Mouse (Mus musculus): Measurements from ENCODE around the gene Ube2v1. TPM values are rescaled to one million over a fixed set of nuclear protein-coding genes. Genes with fewer than 3 reads are reported as not detected.

The Ube2v1 gene
- polyA plus RNA-seq, 1 experiment, result 322 TPM

DNA sequence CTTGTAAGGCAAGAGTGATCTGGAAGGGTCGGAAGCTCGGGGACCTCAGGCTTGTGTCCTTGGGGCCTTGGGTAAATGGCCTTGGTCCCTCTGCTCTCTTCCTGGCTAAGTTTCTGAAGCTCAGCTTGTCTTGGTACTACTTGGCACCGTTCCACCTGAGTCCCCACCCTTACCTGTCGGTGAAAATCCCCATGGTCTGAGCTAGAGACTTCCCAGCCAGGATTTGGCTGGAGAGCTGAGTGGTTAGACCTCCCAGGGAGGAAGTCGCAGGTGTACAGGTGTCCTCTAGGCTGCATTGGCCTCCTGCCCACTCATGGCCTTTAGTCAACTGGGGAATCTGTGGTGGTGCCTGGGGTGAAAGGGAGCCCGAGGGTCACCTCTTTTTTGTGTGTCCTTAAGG, 61.1 kb downstream of the Ube2v1 start:
- Histone ChIP-seq H3K4me3 (no peak overlapping the region), H3ac (ENCODE audit: control insufficient read depth, insufficient read length) (no peak overlapping the region), H3K4me2 (ENCODE audit: low read depth) (peak overlapping the region; percentile 84), H3K36me3 (ENCODE audit: control insufficient read depth, insufficient read depth) (no peaks in the 10 kb centered on the region), H3K79me2 (ENCODE audit: control insufficient read depth, insufficient read depth) (no peaks in the 10 kb centered on the region), H3K27me3 (ENCODE audit: control insufficient read depth, insufficient read depth, insufficient read length) (no peaks in the 10 kb centered on the region)
- TF ChIP-seq E2F4 (IDR thresholded peaks at IDR 0.05; ENCODE audit: insufficient read depth), result no peak

- TF ChIP-seq POLR2AphosphoS2 (IDR thresholded peaks at IDR 0.05; ENCODE audit: insufficient read length, low read depth) (no peak), SRF (IDR thresholded peaks at IDR 0.05; ENCODE audit: control insufficient read depth, insufficient read length, low read depth) (no peak), MAX (IDR thresholded peaks at IDR 0.05; ENCODE audit: low read depth) (no peak), REST (IDR thresholded peaks at IDR 0.05; ENCODE audit: insufficient read depth, insufficient read length) (no peak), MYOG (IDR thresholded peaks at IDR 0.05; ENCODE audit: control insufficient read depth in 1 of 3, insufficient read depth in 1 of 3, insufficient read length in 2 of 3, low read depth in 2 of 3) (peak in 1 of 3 experiments; percentile 17), USF1 (IDR thresholded peaks at IDR 0.05; ENCODE audit: low read depth) (no peak), E2F4 (IDR thresholded peaks at IDR 0.05; ENCODE audit: insufficient read depth) (peak; percentile 44), MYOD1 (IDR thresholded peaks at IDR 0.05; ENCODE audit: control insufficient read depth in 1 of 3, insufficient read length in 2 of 3, low read depth in 2 of 3) (peak in 2 of 3 experiments; percentile 46 to 67), TCF3 (IDR thresholded peaks at IDR 0.05; ENCODE audit: insufficient read length, low read depth) (no peak), TCF12 (IDR thresholded peaks at IDR 0.05; ENCODE audit: insufficient read depth, poor library complexity, severe bottlenecking) (no peak), CEBPB (IDR thresholded peaks at IDR 0.05; ENCODE audit: insufficient read depth, poor library complexity, severe bottlenecking) (peak; percentile 78; the same call in 1 of the 2 replicates), POLR2A (IDR thresholded peaks at IDR 0.05; ENCODE audit: insufficient read length, low read depth) (no peak)
Observed at GRCm38 (mm10) chr2:167569934-167570651, 61.8 kb downstream of the Ube2v1 start.

DNA sequence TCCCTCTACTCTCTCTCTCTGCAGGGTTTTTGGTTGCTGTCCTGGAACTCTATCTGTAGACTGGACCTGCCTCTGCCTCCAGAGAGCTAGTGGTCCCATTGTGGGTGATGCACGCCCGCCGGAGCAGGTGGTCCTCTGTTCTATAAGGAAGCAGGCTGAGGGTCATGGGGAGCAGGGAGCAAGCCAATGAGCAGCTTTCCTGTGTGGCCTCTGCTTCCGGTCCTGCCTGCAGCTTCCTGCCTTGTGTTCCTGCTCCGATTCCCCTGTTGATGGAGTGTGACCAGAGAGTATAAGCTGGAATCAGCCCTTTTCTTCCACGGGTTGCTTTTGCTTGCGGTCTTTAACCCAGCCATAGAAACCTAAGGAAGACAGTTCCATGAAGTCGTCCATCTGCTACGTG, 63.8 kb downstream of the Ube2v1 start:
- no peaks in the 10 kb centered on the region for H3K79me2 ChIP-seq (ENCODE audit: control insufficient read depth, insufficient read depth)
- H3K4me2 ChIP-seq (ENCODE audit: low read depth), result no peak overlapping the region
- TF ChIP-seq MYOG (IDR thresholded peaks at IDR 0.05; ENCODE audit: control insufficient read depth in 1 of 3, insufficient read depth in 1 of 3, insufficient read length in 2 of 3, low read depth in 2 of 3), result no peak
- no peak overlapping the region for H3ac ChIP-seq (ENCODE audit: control insufficient read depth, insufficient read length)
- H3K36me3 ChIP-seq (ENCODE audit: control insufficient read depth, insufficient read depth), result no peaks in the 10 kb centered on the region
- no peaks in the 10 kb centered on the region for H3K27me3 ChIP-seq (ENCODE audit: control insufficient read depth, insufficient read depth, insufficient read length)
- H3K4me3 ChIP-seq, result no peak overlapping the region

More at GRCm38 (mm10) chr2:167569934-167570651, 61.8 kb downstream of the Ube2v1 start:
- H3K27me3 ChIP-seq (ENCODE audit: control insufficient read depth, insufficient read depth, insufficient read length), result no peaks in the 10 kb centered on the region
- no peak overlapping the region for H3ac ChIP-seq (ENCODE audit: control insufficient read depth, insufficient read length)
- peak overlapping the region; percentile 84 for H3K4me2 ChIP-seq (ENCODE audit: low read depth)
- no peaks in the 10 kb centered on the region for H3K36me3 ChIP-seq (ENCODE audit: control insufficient read depth, insufficient read depth)
- H3K4me3 ChIP-seq, result no peak overlapping the region
- H3K79me2 ChIP-seq (ENCODE audit: control insufficient read depth, insufficient read depth), result no peaks in the 10 kb centered on the region

- TF ChIP-seq POLR2A (IDR thresholded peaks at IDR 0.05; ENCODE audit: insufficient read length, low read depth), result peak; percentile 53
- no peak for TF ChIP-seq MAX (IDR thresholded peaks at IDR 0.05; ENCODE audit: low read depth)
- peak in 1 of 3 experiments; percentile 37 for TF ChIP-seq MYOG (IDR thresholded peaks at IDR 0.05; ENCODE audit: control insufficient read depth in 1 of 3, insufficient read depth in 1 of 3, insufficient read length in 2 of 3, low read depth in 2 of 3)
- no peak for TF ChIP-seq CEBPB (IDR thresholded peaks at IDR 0.05; ENCODE audit: insufficient read depth, poor library complexity, severe bottlenecking)
- peak in 1 of 3 experiments; percentile 28 for TF ChIP-seq MYOD1 (IDR thresholded peaks at IDR 0.05; ENCODE audit: control insufficient read depth in 1 of 3, insufficient read length in 2 of 3, low read depth in 2 of 3)
- H3K4me3 ChIP-seq, result no peak overlapping the region
- no peaks in the 10 kb centered on the region for H3K79me2 ChIP-seq (ENCODE audit: control insufficient read depth, insufficient read depth)
- H3K4me2 ChIP-seq (ENCODE audit: low read depth), result peak overlapping the region; percentile 81
- no peak overlapping the region for H3ac ChIP-seq (ENCODE audit: control insufficient read depth, insufficient read length)
- no peaks in the 10 kb centered on the region for H3K27me3 ChIP-seq (ENCODE audit: control insufficient read depth, insufficient read depth, insufficient read length)
- H3K36me3 ChIP-seq (ENCODE audit: control insufficient read depth, insufficient read depth), result no peaks in the 10 kb centered on the region
Observed at GRCm38 (mm10) chr2:167565682-167566081, 66.2 kb downstream of the Ube2v1 start.

GRCm38 (mm10) chr2:167565312-167565656, 66.6 kb downstream of the Ube2v1 start:
- H3K4me2 ChIP-seq (ENCODE audit: low read depth), result peak overlapping the region; percentile 81
- H3ac ChIP-seq (ENCODE audit: control insufficient read depth, insufficient read length), result no peak overlapping the region
- H3K79me2 ChIP-seq (ENCODE audit: control insufficient read depth, insufficient read depth), result no peaks in the 10 kb centered on the region
- TF ChIP-seq TCF3 (IDR thresholded peaks at IDR 0.05; ENCODE audit: insufficient read length, low read depth) (no peak), USF1 (IDR thresholded peaks at IDR 0.05; ENCODE audit: low read depth) (no peak), SRF (IDR thresholded peaks at IDR 0.05; ENCODE audit: control insufficient read depth, insufficient read length, low read depth) (no peak), REST (IDR thresholded peaks at IDR 0.05; ENCODE audit: insufficient read depth, insufficient read length) (no peak), E2F4 (IDR thresholded peaks at IDR 0.05; ENCODE audit: insufficient read depth) (no peak), TCF12 (IDR thresholded peaks at IDR 0.05; ENCODE audit: insufficient read depth, poor library complexity, severe bottlenecking) (no peak), MYOD1 (IDR thresholded peaks at IDR 0.05; ENCODE audit: control insufficient read depth in 1 of 3, insufficient read length in 2 of 3, low read depth in 2 of 3) (no peak), POLR2A (IDR thresholded peaks at IDR 0.05; ENCODE audit: insufficient read length, low read depth) (no peak), MAX (IDR thresholded peaks at IDR 0.05; ENCODE audit: low read depth) (no peak), MYOG (IDR thresholded peaks at IDR 0.05; ENCODE audit: control insufficient read depth in 1 of 3, insufficient read depth in 1 of 3, insufficient read length in 2 of 3, low read depth in 2 of 3) (no peak), POLR2AphosphoS2 (IDR thresholded peaks at IDR 0.05; ENCODE audit: insufficient read length, low read depth) (no peak), CEBPB (IDR thresholded peaks at IDR 0.05; ENCODE audit: insufficient read depth, poor library complexity, severe bottlenecking) (no peak)
- no peak overlapping the region for H3K4me3 ChIP-seq
- no peaks in the 10 kb centered on the region for H3K36me3 ChIP-seq (ENCODE audit: control insufficient read depth, insufficient read depth)
- no peaks in the 10 kb centered on the region for H3K27me3 ChIP-seq (ENCODE audit: control insufficient read depth, insufficient read depth, insufficient read length)

Measured in myocyte (in vitro differentiated cells).